Comparison of ENCODE assay signal across 17 mouse cellular contexts in genomic region chr14:78686701-78687100, GRCm38 (mm10).
"Had no signal": no experiment of that assay in that cellular context is flagged by ENCODE, and none has a peak within 500 bp of the region (broad histone marks: within the 10 kb centered on the region; RNA-seq: fewer than 3 reads in every experiment).

No protein-coding gene starts in this region.

- H3K4me2 ChIP-seq: lung, embryonic 15.5 days; midbrain, embryonic 11.5 days; midbrain, embryonic 13.5 days; midbrain, embryonic 15.5 days; neural tube, embryonic 12.5 days; stomach, embryonic 15.5 days had no signal

- H3K9me3 ChIP-seq: lung, embryonic 15.5 days; midbrain, embryonic 13.5 days; midbrain, embryonic 15.5 days; neural tube, embryonic 12.5 days; stomach, embryonic 15.5 days had no signal

- H3K27me3 ChIP-seq: lung, embryonic 15.5 days; megakaryocyte, embryonic 14.5 days; midbrain, embryonic 13.5 days; midbrain, embryonic 15.5 days; neural tube, embryonic 12.5 days; stomach, embryonic 15.5 days had no signal

- H3K4me1 ChIP-seq: midbrain, embryonic 13.5 days; midbrain, embryonic 15.5 days; neural tube, embryonic 12.5 days; stomach, embryonic 15.5 days had no signal

- H3K9ac ChIP-seq: lung, embryonic 15.5 days; midbrain, embryonic 13.5 days; midbrain, embryonic 15.5 days; neural tube, embryonic 12.5 days; stomach, embryonic 15.5 days had no signal

- H3K4me3 ChIP-seq: lung, embryonic 15.5 days; megakaryocyte, embryonic 14.5 days; midbrain, embryonic 13.5 days; midbrain, embryonic 15.5 days; neural tube, embryonic 12.5 days; stomach, embryonic 15.5 days had no signal

- H3K36me3 ChIP-seq: lung, embryonic 15.5 days; midbrain, embryonic 13.5 days; midbrain, embryonic 15.5 days; neural tube, embryonic 12.5 days; stomach, embryonic 15.5 days had no signal

- H3K27ac ChIP-seq: lung, embryonic 15.5 days; macrophage; midbrain, embryonic 13.5 days; midbrain, embryonic 15.5 days; neural tube, embryonic 12.5 days; stomach, embryonic 15.5 days; stomach, postnatal 0 days had no signal

- DNase-seq: lung, adult 2 months; lung, postnatal 14 days; lung, postnatal 36 days; right cerebral cortex, postnatal 14 days; thymus, adult 2 months; thymus, postnatal 25 days; thymus, postnatal 4 days had no signal

- ATAC-seq: lung, postnatal 0 days; midbrain, embryonic 13.5 days; midbrain, embryonic 15.5 days had no signal
